Mouse (Mus musculus) megakaryocyte, adult 5-6 weeks (primary cell): ENCODE measurements at regions not wholly inside any gene's neighbourhood (a gene's known extent, or its start where the extent isn't known, plus 50 kb on each side); places are given as distances from the start of the nearest gene placed in this dataset.

Experiments
- ATAC-seq: 2 replicates; pipeline ENCODE4 v1.8.0; 2016; ENCODE audit warnings: mild to moderate bottlenecking, inconsistent platforms; ENCODE audit not compliant: poor library complexity, severe bottlenecking

- no peak for ATAC-seq
These were observed 55.5 kb upstream of the Marcks start for GRCm38 (mm10) chr10:37194131-37194797.

DNA sequence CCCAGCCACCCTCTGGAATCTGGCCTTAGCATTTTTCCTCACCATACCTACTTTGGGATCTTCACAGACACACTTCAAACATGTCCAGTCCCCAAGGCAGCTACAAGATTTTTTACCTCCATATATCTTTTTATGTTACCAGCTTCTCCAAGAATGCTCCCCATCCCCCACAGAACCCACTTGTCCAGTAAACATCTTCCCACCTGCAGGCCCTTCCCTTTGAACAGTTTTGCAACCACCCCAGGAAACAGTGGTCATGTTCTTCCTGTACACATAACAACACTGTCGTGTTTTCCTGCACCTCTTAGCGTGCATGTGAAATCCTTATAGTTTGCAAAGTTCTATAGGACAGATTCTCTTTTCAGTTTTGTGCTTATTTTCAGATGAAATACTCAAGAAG is 53.9 kb upstream of the Marcks start:
- peak; percentile 23 for ATAC-seq

DNA sequence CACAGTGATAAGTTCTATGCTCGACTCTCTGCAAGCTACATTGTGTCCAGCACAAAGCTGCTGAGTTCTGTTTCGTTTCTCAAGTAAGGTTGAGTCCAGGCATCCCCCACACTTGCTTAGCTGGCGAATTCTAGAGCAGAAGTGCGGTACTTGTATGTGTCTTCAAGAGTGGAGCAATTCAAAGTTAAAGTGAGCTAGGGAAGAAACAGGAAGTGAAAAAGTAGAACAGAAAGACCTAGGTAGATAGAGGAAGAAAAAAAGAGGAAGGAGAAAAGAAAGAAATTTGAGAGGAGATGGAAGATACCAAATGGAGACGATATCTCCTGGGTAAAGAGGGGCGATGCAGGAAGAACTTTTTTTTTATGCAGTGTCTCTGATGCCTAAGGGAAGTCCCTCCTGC is 51.4 kb upstream of the Marcks start:
- peak; percentile 76 for ATAC-seq
